In the genomic region with DNA sequence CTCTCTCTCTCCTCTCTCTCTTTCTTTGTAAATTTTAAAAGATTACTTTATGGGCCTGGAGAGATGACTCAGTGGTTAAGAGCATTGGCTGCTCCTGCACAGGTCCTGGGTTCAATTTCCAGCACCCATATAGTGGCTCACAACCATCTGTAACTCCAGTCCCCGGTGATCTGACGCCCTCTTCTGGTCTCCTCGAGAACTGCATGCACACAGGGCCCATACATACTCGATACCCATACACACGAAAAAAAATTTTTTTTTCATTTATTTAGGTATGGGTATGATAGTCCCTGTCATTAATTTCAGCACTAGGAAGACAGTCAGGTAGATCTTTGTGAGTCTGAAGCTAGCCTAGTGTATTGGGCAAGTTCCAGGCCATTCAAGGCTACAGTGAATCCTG, we compare ENCODE assay signal across 15 mouse cellular contexts. TPM values are rescaled to one million over a fixed set of nuclear protein-coding genes. Genes with fewer than 3 reads are reported as not detected.
DNase-seq lines count a peak whose midpoint lies in the region; ATAC-seq and TF ChIP-seq lines count a peak whose summit lies in the region.
"Had no signal": no experiment of that assay in that cellular context is flagged by ENCODE, and none has a peak within 500 bp of the region (broad histone marks: within the 10 kb centered on the region; RNA-seq: fewer than 3 reads in every experiment).

No protein-coding gene starts in this region.

- no peak overlapping the region for H3K27ac ChIP-seq in hindbrain, embryonic 13.5 days
- H3K27ac ChIP-seq in hindbrain, embryonic 10.5 days = no peak overlapping the region
- H3K27ac ChIP-seq in lung, postnatal 0 days (ENCODE audit: low read length) = no peak overlapping the region
- H3K27ac ChIP-seq: limb, embryonic 15.5 days had no signal

- H3K4me2 ChIP-seq in hindbrain, embryonic 13.5 days = peak overlapping the region; percentile 73; the same call in 1 of the 2 replicates
- H3K4me2 ChIP-seq in lung, postnatal 0 days (replicated peaks; ENCODE audit: low read depth, low read length) = no peak overlapping the region

- TF ChIP-seq EP300 in lung, postnatal 0 days (IDR thresholded peaks at IDR 0.05) = no peak

- peak; percentile 29; the same call in 1 of the 2 replicates for TF ChIP-seq CTCF in lung, postnatal 0 days (IDR thresholded peaks at IDR 0.05)

- DNase-seq in hindbrain, embryonic 10.5 days (ENCODE audit: low spot score) = no peak
- DNase-seq in lung, postnatal 0 days (ENCODE audit: low spot score) = no peak
- DNase-seq in lung, postnatal 14 days = no peak
- DNase-seq in R1 (ENCODE audit: low read depth, low spot score) = peak; percentile 43
- peak; percentile 37 for DNase-seq in splenic B cell, adult 2 months (ENCODE audit: low read depth, low spot score)
- no peak for DNase-seq in ovary, postnatal 36 days (ENCODE audit: low spot score)
- DNase-seq: cerebellum, adult 2 months; heart, adult 18-20 months; heart, postnatal 36 days; spleen, adult 18-20 months; thymus, postnatal 25 days had no signal

- WGBS in hindbrain, embryonic 13.5 days = 82% methylated on average over 5 of the region's 5 CpGs
- whole genome bisulfite sequencing in hindbrain, embryonic 10.5 days = 82% methylated on average over 5 of the region's 5 CpGs
- WGBS in lung, postnatal 0 days = 84% methylated on average over 5 of the region's 5 CpGs

- 0 out of 2 replicates have a peak, but pooled peaks cover 6% of the 10 kb centered on the region for H3K27me3 ChIP-seq in hindbrain, embryonic 13.5 days
- peaks cover 8% of the 10 kb centered on the region for H3K27me3 ChIP-seq in hindbrain, embryonic 10.5 days (ENCODE audit: insufficient read depth, poor library complexity, severe bottlenecking)
- H3K27me3 ChIP-seq in lung, postnatal 0 days (replicated peaks; ENCODE audit: insufficient read depth, low read length) = no peaks in the 10 kb centered on the region
- no peaks in the 10 kb centered on the region for H3K27me3 ChIP-seq in splenic B cell, adult 2 months (ENCODE audit: control insufficient read depth, insufficient read depth, low read length, poor library complexity, severe bottlenecking)
- H3K27me3 ChIP-seq: limb, embryonic 15.5 days had no signal

- no peaks in the 10 kb centered on the region for H3K9me3 ChIP-seq in hindbrain, embryonic 13.5 days
- 0 out of 2 replicates have a peak, but pooled peaks cover 3% of the 10 kb centered on the region for H3K9me3 ChIP-seq in hindbrain, embryonic 10.5 days
- H3K9me3 ChIP-seq in lung, postnatal 0 days (ENCODE audit: low read length) = no peaks in the 10 kb centered on the region
- H3K9me3 ChIP-seq: embryonic facial prominence, embryonic 12.5 days; limb, embryonic 15.5 days had no signal

- no peak for ATAC-seq in hindbrain, embryonic 13.5 days (ENCODE audit: low FRiP score)
- ATAC-seq in lung, postnatal 0 days = no peak

- H3K36me3 ChIP-seq in hindbrain, embryonic 13.5 days = no peaks in the 10 kb centered on the region
- no peaks in the 10 kb centered on the region for H3K36me3 ChIP-seq in hindbrain, embryonic 10.5 days
- no peaks in the 10 kb centered on the region for H3K36me3 ChIP-seq in lung, postnatal 0 days (ENCODE audit: insufficient read depth, low read length)
- no peaks in the 10 kb centered on the region for H3K36me3 ChIP-seq in splenic B cell, adult 2 months (ENCODE audit: control insufficient read depth, insufficient read depth, low read length, poor library complexity, severe bottlenecking)
- H3K36me3 ChIP-seq: embryonic facial prominence, embryonic 12.5 days; limb, embryonic 15.5 days had no signal

- no peak overlapping the region for H3K9ac ChIP-seq in hindbrain, embryonic 13.5 days
- no peak overlapping the region for H3K9ac ChIP-seq in lung, postnatal 0 days (replicated peaks; ENCODE audit: low read depth)
- H3K9ac ChIP-seq: limb, embryonic 15.5 days had no signal

- no peak overlapping the region for H3K4me3 ChIP-seq in hindbrain, embryonic 13.5 days
- no peak overlapping the region for H3K4me3 ChIP-seq in hindbrain, embryonic 10.5 days
- no peak overlapping the region for H3K4me3 ChIP-seq in lung, postnatal 0 days (ENCODE audit: low read depth, low read length)
- H3K4me3 ChIP-seq: myocyte had no signal

- H3K4me1 ChIP-seq in hindbrain, embryonic 13.5 days (replicated peaks) = peaks cover 18% of the 10 kb centered on the region
- peaks cover 36% of the 10 kb centered on the region for H3K4me1 ChIP-seq in hindbrain, embryonic 10.5 days (replicated peaks)
- peaks cover 6% of the 10 kb centered on the region; the same call in 1 of the 2 replicates for H3K4me1 ChIP-seq in lung, postnatal 0 days (ENCODE audit: insufficient read depth, low read depth, low read length)

RNA-seq across cellular contexts. Expression of gene Map4k1, which starts 59.3 kb away (rescaled TPM):
- 4.1 and 6.4 TPM in 2 replicates for polyA plus RNA-seq in hindbrain, embryonic 13.5 days (2015; fragmentation: Nextera tagmentation; extraction: Ambion mirVana)
- 8.8 and 9.0 TPM in 2 replicates for polyA plus RNA-seq in hindbrain, embryonic 10.5 days (2016; fragmentation: Nextera tagmentation; extraction: Ambion mirVana)
- polyA plus RNA-seq in lung, postnatal 0 days (2015; fragmentation: Nextera tagmentation; extraction: Ambion mirVana) = 2.0 and 3.5 TPM in 2 replicates

RNA-seq across cellular contexts. Expression of gene Eif3k, which starts 59.5 kb away (rescaled TPM):
- 315 and 332 TPM in 2 replicates for polyA plus RNA-seq in hindbrain, embryonic 13.5 days (2015; fragmentation: Nextera tagmentation; extraction: Ambion mirVana)
- 426 and 432 TPM in 2 replicates for polyA plus RNA-seq in hindbrain, embryonic 10.5 days (2016; fragmentation: Nextera tagmentation; extraction: Ambion mirVana)
- 287 and 294 TPM in 2 replicates for polyA plus RNA-seq in lung, postnatal 0 days (2015; fragmentation: Nextera tagmentation; extraction: Ambion mirVana)

Comparison
In these comparisons a context has a peak if more than half of its experiments do, and no peak if none do; other contexts are left out.
1. DNase-seq: peak in R1 (single experiment) and splenic B cell, adult 2 months (single experiment); none in hindbrain, embryonic 10.5 days (single experiment), lung, postnatal 0 days (single experiment), lung, postnatal 14 days (single experiment) and ovary, postnatal 36 days (single experiment).